Comparison of ENCODE assay signal across 8 mouse cellular contexts in the genomic region with DNA sequence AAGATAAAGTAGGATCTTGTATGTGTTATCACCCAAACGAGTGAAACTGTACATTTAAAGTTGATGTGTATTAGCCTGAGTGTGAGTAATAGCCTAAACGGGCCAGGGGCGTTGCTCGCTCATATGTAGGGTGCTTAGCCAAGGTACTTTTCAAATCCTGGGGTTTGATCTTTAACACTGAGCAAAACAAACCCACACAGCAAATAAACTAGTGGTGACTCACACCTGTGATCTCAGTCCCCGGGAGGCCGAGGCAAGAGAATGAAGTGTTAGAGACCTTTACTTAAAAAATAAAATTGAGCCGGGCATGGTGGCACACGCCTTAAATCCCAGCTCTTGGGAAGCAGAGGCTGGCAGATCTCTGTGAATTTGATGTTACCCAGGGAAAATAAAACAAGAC. TPM values are rescaled to one million over a fixed set of nuclear protein-coding genes. Genes with fewer than 3 reads are reported as not detected.
DNase-seq lines count a peak whose midpoint lies in the region; ATAC-seq and TF ChIP-seq lines count a peak whose summit lies in the region.

No protein-coding gene starts in this region.

- 0 out of 4 replicates have a peak overlapping the region, but pooled peaks of 1 of the 2 experiments have one; percentile 28 for H3K27ac ChIP-seq in heart, embryonic 14.5 days (replicated peaks in 1 of 2; ENCODE audit: control insufficient read depth in 1 of 2, insufficient read depth in 1 of 2, low read depth in 2 of 2, low read length in 2 of 2)
- no peak overlapping the region for H3K27ac ChIP-seq in heart, adult 2 months
- no peak overlapping the region for H3K27ac ChIP-seq in ES-E14 (ENCODE audit: insufficient read depth, low read depth, low read length, poor library complexity, severe bottlenecking)
- H3K27ac ChIP-seq in hindbrain, embryonic 10.5 days: peak overlapping the region; percentile 90
- no peak overlapping the region for H3K27ac ChIP-seq in midbrain, embryonic 11.5 days (ENCODE audit: low read depth, low read length)
- no peak overlapping the region for H3K27ac ChIP-seq in kidney, adult 2 months (ENCODE audit: insufficient read depth, low read depth, low read length)

- H3K4me1 ChIP-seq in heart, embryonic 14.5 days (ENCODE audit: control insufficient read depth in 2 of 2, insufficient read depth in 2 of 2, low read length in 2 of 2): peaks cover 2 to 11% of the 10 kb centered on the region in 2 experiments; a peak in 3 of 4 replicates
- no peaks in the 10 kb centered on the region for H3K4me1 ChIP-seq in heart, adult 2 months (ENCODE audit: control insufficient read depth, insufficient read depth, low read length)
- H3K4me1 ChIP-seq in ES-E14 (ENCODE audit: control insufficient read depth in 2 of 2, insufficient read depth in 2 of 2, low read length in 2 of 2, poor library complexity in 1 of 2): peaks cover 0 to 2% of the 10 kb centered on the region in 2 experiments; a peak in 3 of 4 replicates
- H3K4me1 ChIP-seq in hindbrain, embryonic 10.5 days (replicated peaks): peaks cover 19% of the 10 kb centered on the region
- peaks cover 8% of the 10 kb centered on the region; the same call in 1 of the 2 replicates for H3K4me1 ChIP-seq in midbrain, embryonic 11.5 days (ENCODE audit: control insufficient read depth, insufficient read depth, low read length)
- peaks cover 8% of the 10 kb centered on the region; the same call in 1 of the 2 replicates for H3K4me1 ChIP-seq in kidney, adult 2 months (ENCODE audit: control insufficient read depth, insufficient read depth, low read length)

- no peak overlapping the region for H3K4me3 ChIP-seq in heart, embryonic 14.5 days (ENCODE audit: control insufficient read depth in 1 of 2, insufficient read depth in 1 of 2, low read depth in 1 of 2, low read length in 2 of 2)
- no peak overlapping the region for H3K4me3 ChIP-seq in heart, adult 2 months
- peak overlapping the region; percentile 44 to 97; a peak in 3 of 4 replicates for H3K4me3 ChIP-seq in ES-E14 (ENCODE audit: insufficient read depth in 1 of 2, low read depth in 1 of 2, low read length in 2 of 2, poor library complexity in 1 of 2, severe bottlenecking in 1 of 2)
- peak overlapping the region; percentile 95 for H3K4me3 ChIP-seq in hindbrain, embryonic 10.5 days
- H3K4me3 ChIP-seq in midbrain, embryonic 11.5 days (ENCODE audit: low read depth, low read length): peak overlapping the region; percentile 88
- H3K4me3 ChIP-seq in kidney, adult 2 months (ENCODE audit: insufficient read depth, low read depth, low read length): no peak overlapping the region

- peaks cover 2% of the 10 kb centered on the region; the same call in 1 of the 2 replicates for H3K79me2 ChIP-seq in heart, adult 2 months (replicated peaks; ENCODE audit: control insufficient read depth, insufficient read depth, low read length)

- TF ChIP-seq POLR2A in heart, adult 2 months (IDR thresholded peaks at IDR 0.05; ENCODE audit: insufficient read depth, low read depth, low read length): no peak
- no peak for TF ChIP-seq POLR2A in kidney, adult 2 months (IDR thresholded peaks at IDR 0.05; ENCODE audit: low read depth, low read length)

- peaks cover 22% of the 10 kb centered on the region for H3K36me3 ChIP-seq in heart, embryonic 14.5 days (ENCODE audit: control insufficient read depth, insufficient read depth, low read length)
- H3K36me3 ChIP-seq in heart, adult 2 months (ENCODE audit: control insufficient read depth, insufficient read depth, low read length): 0 out of 2 replicates have a peak, but pooled peaks cover 2% of the 10 kb centered on the region
- H3K36me3 ChIP-seq in ES-E14 (ENCODE audit: control insufficient read depth, insufficient read depth, low read length, poor library complexity, severe bottlenecking): peaks cover 13% of the 10 kb centered on the region; the same call in 1 of the 2 replicates
- H3K36me3 ChIP-seq in hindbrain, embryonic 10.5 days: peaks cover 24% of the 10 kb centered on the region
- peaks cover 7% of the 10 kb centered on the region; the same call in 1 of the 2 replicates for H3K36me3 ChIP-seq in midbrain, embryonic 11.5 days (ENCODE audit: control insufficient read depth, insufficient read depth, low read length)
- H3K36me3 ChIP-seq in kidney, adult 2 months (ENCODE audit: control insufficient read depth, insufficient read depth, low read length): no peaks in the 10 kb centered on the region

- peak overlapping the region; percentile 45; the same call in 1 of the 2 replicates for H3K9ac ChIP-seq in heart, embryonic 14.5 days (ENCODE audit: low read length)
- no peak overlapping the region for H3K9ac ChIP-seq in heart, adult 2 months (ENCODE audit: low read depth, low read length)
- H3K9ac ChIP-seq in ES-E14 (ENCODE audit: insufficient read depth, low read depth, low read length, poor library complexity, severe bottlenecking): peak overlapping the region; percentile 66; the same call in 1 of the 2 replicates
- H3K9ac ChIP-seq in midbrain, embryonic 11.5 days (ENCODE audit: low read length): peak overlapping the region; percentile 47

- TF ChIP-seq EP300 in heart, adult 2 months (IDR thresholded peaks at IDR 0.05; ENCODE audit: insufficient read depth, low read depth, low read length): no peak

- H3K4me2 ChIP-seq in heart, embryonic 14.5 days (ENCODE audit: low read length): peak overlapping the region; percentile 66
- peak overlapping the region; percentile 48 for H3K4me2 ChIP-seq in midbrain, embryonic 11.5 days

- ATAC-seq in heart, embryonic 14.5 days (ENCODE audit: insufficient number of reproducible peaks, insufficient read depth, low FRiP score, low read depth): no peak
- ATAC-seq in midbrain, embryonic 11.5 days (ENCODE audit: low FRiP score): peak; percentile 25; the same call in 1 of the 2 replicates
- ATAC-seq in megakaryocyte progenitor cell, adult 5-6 weeks (replicated peaks; ENCODE audit: poor library complexity): no peak

- H3K9me3 ChIP-seq in heart, embryonic 14.5 days (ENCODE audit: control insufficient read depth, low read length): no peaks in the 10 kb centered on the region
- no peaks in the 10 kb centered on the region for H3K9me3 ChIP-seq in ES-E14 (ENCODE audit: control insufficient read depth, insufficient read depth, low read depth, low read length)
- H3K9me3 ChIP-seq in hindbrain, embryonic 10.5 days: no peaks in the 10 kb centered on the region
- no peaks in the 10 kb centered on the region for H3K9me3 ChIP-seq in midbrain, embryonic 11.5 days (ENCODE audit: control insufficient read depth, low read length)

- TF ChIP-seq CTCF in heart, adult 2 months (IDR thresholded peaks at IDR 0.05): no peak
- no peak for TF ChIP-seq CTCF in kidney, adult 2 months (conservative IDR thresholded peaks at IDR 0.05; ENCODE audit: insufficient read depth, insufficient read length, low read depth, low read length)

- intact Hi-C loops in heart, adult 2 months (cut with DNase I): loop anchor here (1.0 to 5.0 kb wide), 2 partner anchors 42 to 61 kb away; no protein-coding TSS in a partner anchor

- H3K27me3 ChIP-seq in heart, embryonic 14.5 days (ENCODE audit: control insufficient read depth, insufficient read depth, low read length): no peaks in the 10 kb centered on the region
- no peaks in the 10 kb centered on the region for H3K27me3 ChIP-seq in heart, adult 2 months (ENCODE audit: control insufficient read depth, insufficient read depth, low read length)
- no peaks in the 10 kb centered on the region for H3K27me3 ChIP-seq in hindbrain, embryonic 10.5 days (ENCODE audit: insufficient read depth, poor library complexity, severe bottlenecking)
- H3K27me3 ChIP-seq in midbrain, embryonic 11.5 days (ENCODE audit: control insufficient read depth, insufficient read depth, low read length): no peaks in the 10 kb centered on the region
- no peaks in the 10 kb centered on the region for H3K27me3 ChIP-seq in kidney, adult 2 months (replicated peaks; ENCODE audit: control insufficient read depth, insufficient read depth, low read length)

- in situ Hi-C loops in ES-E14 (cut with MboI; ENCODE audit: low sequenced_read_pairs in 2 of 2, unreplicated experiment in 2 of 2): no loop called here

- 81% methylated on average over 8 of the region's 8 CpGs for WGBS in heart, embryonic 14.5 days
- 84% methylated on average over 8 of the region's 8 CpGs for WGBS in heart, adult 2 months
- 82% methylated on average over 8 of the region's 8 CpGs for WGBS in hindbrain, embryonic 10.5 days
- 89% methylated on average over 8 of the region's 8 CpGs for WGBS in midbrain, embryonic 11.5 days
- 73% methylated on average over 8 of the region's 8 CpGs for WGBS in kidney, adult 2 months

- DNase-seq in heart, adult 2 months: no peak
- DNase-seq in ES-E14 (ENCODE audit: low read depth, low spot score): no peak
- no peak for DNase-seq in hindbrain, embryonic 10.5 days (ENCODE audit: low spot score)
- DNase-seq in midbrain, embryonic 11.5 days (ENCODE audit: low spot score, missing footprints): peak; percentile 41
- DNase-seq in ovary, postnatal 14 days (ENCODE audit: low spot score): no peak
- no peak for DNase-seq in kidney, adult 2 months

RNA-seq across cellular contexts. Expression of gene Diexf, which starts 0.8 kb away (rescaled TPM):
- polyA plus RNA-seq in heart, embryonic 14.5 days (2014; fragmentation: Nextera tagmentation; extraction: Ambion mirVana): 6.3 and 6.4 TPM in 2 replicates
- 10 to 100 TPM in 1 of 2 experiments, 1 to 10 TPM in 1; 7.8 to 10.2 TPM for total RNA-seq in heart, adult 2 months (2021)
- polyA plus RNA-seq in heart, adult 2 months (2012; rRNA removed): 7.3 and 17.5 TPM in 2 replicates
- total RNA-seq in ES-E14 (2012; rRNA removed): 25.6 and 28.2 TPM in 2 replicates
- polyA plus RNA-seq in hindbrain, embryonic 10.5 days (2016; fragmentation: Nextera tagmentation; extraction: Ambion mirVana): 7.0 and 9.3 TPM in 2 replicates
- 8.5 and 10.7 TPM in 2 replicates for polyA plus RNA-seq in midbrain, embryonic 11.5 days (2014; fragmentation: Nextera tagmentation; extraction: Ambion mirVana)
- 11.3 and 15.1 TPM in 2 replicates for total RNA-seq in megakaryocyte progenitor cell, adult 5-6 weeks (2015)
- total RNA-seq in megakaryocyte progenitor cell, adult 5-6 weeks (2017): 20.7 and 33.6 TPM in 2 replicates
- polyA plus RNA-seq in kidney, adult 2 months (2012; rRNA removed): 13.0 and 13.5 TPM in 2 replicates

RNA-seq across cellular contexts. Expression of gene Irf6, which starts 22.1 kb away (rescaled TPM):
- polyA plus RNA-seq in heart, embryonic 14.5 days (2014; fragmentation: Nextera tagmentation; extraction: Ambion mirVana): 6.1 and 7.2 TPM in 2 replicates
- 1 to 10 TPM; 1.9 to 2.1 TPM for total RNA-seq in heart, adult 2 months (2021)
- polyA plus RNA-seq in heart, adult 2 months (2012; rRNA removed): 2.5 and 3.6 TPM in 2 replicates
- 3.6 and 4.8 TPM in 2 replicates for total RNA-seq in ES-E14 (2012; rRNA removed)
- 3.7 and 4.9 TPM in 2 replicates for polyA plus RNA-seq in hindbrain, embryonic 10.5 days (2016; fragmentation: Nextera tagmentation; extraction: Ambion mirVana)
- polyA plus RNA-seq in midbrain, embryonic 11.5 days (2014; fragmentation: Nextera tagmentation; extraction: Ambion mirVana): 1.5 and 2.8 TPM in 2 replicates
- total RNA-seq in megakaryocyte progenitor cell, adult 5-6 weeks (2015): 0.10 and 0.89 TPM in 2 replicates
- total RNA-seq in megakaryocyte progenitor cell, adult 5-6 weeks (2017): 0.10 and 0.46 TPM in 2 replicates
- polyA plus RNA-seq in kidney, adult 2 months (2012; rRNA removed): 30.6 and 37.9 TPM in 2 replicates

RNA-seq across cellular contexts. Expression of gene A130010J15Rik, which starts 37.0 kb away (rescaled TPM):
- polyA plus RNA-seq in heart, embryonic 14.5 days (2014; fragmentation: Nextera tagmentation; extraction: Ambion mirVana): 12.9 and 13.4 TPM in 2 replicates
- 1 to 10 TPM; 3.3 to 3.5 TPM for total RNA-seq in heart, adult 2 months (2021)
- polyA plus RNA-seq in heart, adult 2 months (2012; rRNA removed): 2.7 and 5.1 TPM in 2 replicates
- total RNA-seq in ES-E14 (2012; rRNA removed): 5.7 and 7.6 TPM in 2 replicates
- polyA plus RNA-seq in hindbrain, embryonic 10.5 days (2016; fragmentation: Nextera tagmentation; extraction: Ambion mirVana): 13.8 and 17.7 TPM in 2 replicates
- polyA plus RNA-seq in midbrain, embryonic 11.5 days (2014; fragmentation: Nextera tagmentation; extraction: Ambion mirVana): 14.9 and 17.9 TPM in 2 replicates
- 5.1 and 6.5 TPM in 2 replicates for total RNA-seq in megakaryocyte progenitor cell, adult 5-6 weeks (2015)
- total RNA-seq in megakaryocyte progenitor cell, adult 5-6 weeks (2017): 11.8 and 14.0 TPM in 2 replicates
- polyA plus RNA-seq in kidney, adult 2 months (2012; rRNA removed): 2.3 and 2.8 TPM in 2 replicates

Comparison
In these comparisons a context has a peak if more than half of its experiments do, and no peak if none do; other contexts are left out.
1. H3K4me3 ChIP-seq: peak in ES-E14 (2 of 2), hindbrain, embryonic 10.5 days (single experiment) and midbrain, embryonic 11.5 days (single experiment); none in heart, embryonic 14.5 days (0 of 2), heart, adult 2 months (single experiment) and kidney, adult 2 months (single experiment).